Mouse (Mus musculus) adrenal gland, postnatal 14 days (tissue): ENCODE results near the gene Pbx1. TPM values are rescaled to one million over a fixed set of nuclear protein-coding genes. Genes with fewer than 3 reads are reported as not detected.

Experiments
- DNase-seq: peaks from one replicate; pipeline ENCODE4 v3.0.0; 2021; ENCODE audit warnings: mixed read lengths
- total RNA-seq: library from RNA; stranded (reverse); gene quantifications from 2 replicates; pipeline ENCODE4 v1.2.3, GENCODE M21; 2021

Pbx1 gene
- total RNA-seq, 1 experiment from 2014 or later, result 168 TPM

GRCm38 (mm10) chr1:168268751-168269623 is 163.1 kb downstream of the Pbx1 start:
- DNase-seq, result no peak

GRCm38 (mm10) chr1:168268224-168268623 is 163.8 kb downstream of the Pbx1 start:
- no peak for DNase-seq

- peak; percentile 64 for DNase-seq
These were observed 166.3 kb downstream of the Pbx1 start for GRCm38 (mm10) chr1:168265594-168266390.

- no peak for DNase-seq
These were observed 167.0 kb downstream of the Pbx1 start for GRCm38 (mm10) chr1:168265090-168265489.

- DNase-seq, result peak; percentile 23
These were observed 171.7 kb downstream of the Pbx1 start for GRCm38 (mm10) chr1:168260391-168260790.

- DNase-seq, result no peak
These were observed 173.2 kb downstream of the Pbx1 start for GRCm38 (mm10) chr1:168258856-168259255.

- DNase-seq, result no peak
These were observed 176.6 kb downstream of the Pbx1 start for GRCm38 (mm10) chr1:168255347-168255908.

- DNase-seq, result peak; percentile 58
These were observed 184.9 kb downstream of the Pbx1 start for GRCm38 (mm10) chr1:168246968-168247724.

GRCm38 (mm10) chr1:168245539-168245938 is 186.5 kb downstream of the Pbx1 start:
- peak; percentile 80 for DNase-seq

GRCm38 (mm10) chr1:168243759-168244158 is 188.3 kb downstream of the Pbx1 start:
- DNase-seq, result no peak

- DNase-seq, result peak; percentile 35
These were observed 189.0 kb downstream of the Pbx1 start for GRCm38 (mm10) chr1:168243068-168243467.

- no peak for DNase-seq
These were observed 190.8 kb downstream of the Pbx1 start for GRCm38 (mm10) chr1:168241316-168241715.

GRCm38 (mm10) chr1:168240846-168241245 is 191.2 kb downstream of the Pbx1 start:
- DNase-seq, result no peak

GRCm38 (mm10) chr1:168240386-168240785 is 191.7 kb downstream of the Pbx1 start:
- DNase-seq, result no peak

- DNase-seq, result no peak
These were observed 196.0 kb downstream of the Pbx1 start for GRCm38 (mm10) chr1:168236101-168236500.

- DNase-seq, result no peak
These were observed 197.7 kb downstream of the Pbx1 start for GRCm38 (mm10) chr1:168234355-168234754.

- DNase-seq, result no peak
These were observed 198.9 kb downstream of the Pbx1 start for GRCm38 (mm10) chr1:168233182-168233581.

GRCm38 (mm10) chr1:168231548-168232429 is 200.3 kb downstream of the Pbx1 start:
- DNase-seq, result no peak

- DNase-seq, result no peak
These were observed 201.2 kb downstream of the Pbx1 start for GRCm38 (mm10) chr1:168230858-168231257.

GRCm38 (mm10) chr1:168230134-168230533 is 201.9 kb downstream of the Pbx1 start:
- no peak for DNase-seq
